Mouse (Mus musculus) neural tube, embryonic 10.5 days (tissue): ENCODE measurements at regions not wholly inside any gene's neighbourhood (a gene's known extent, or its start where the extent isn't known, plus 50 kb on each side); places are given as distances from the start of the nearest gene placed in this dataset.
A peak's percentile ranks its signal among the peaks of the same experiment; 100 is the strongest.

Experiments used
- DNase-seq: peaks from one replicate; pipeline ENCODE4 v3.0.0-alpha.2; 2017; ENCODE audit warnings: low spot score; ENCODE audit errors: extremely low spot score

DNA sequence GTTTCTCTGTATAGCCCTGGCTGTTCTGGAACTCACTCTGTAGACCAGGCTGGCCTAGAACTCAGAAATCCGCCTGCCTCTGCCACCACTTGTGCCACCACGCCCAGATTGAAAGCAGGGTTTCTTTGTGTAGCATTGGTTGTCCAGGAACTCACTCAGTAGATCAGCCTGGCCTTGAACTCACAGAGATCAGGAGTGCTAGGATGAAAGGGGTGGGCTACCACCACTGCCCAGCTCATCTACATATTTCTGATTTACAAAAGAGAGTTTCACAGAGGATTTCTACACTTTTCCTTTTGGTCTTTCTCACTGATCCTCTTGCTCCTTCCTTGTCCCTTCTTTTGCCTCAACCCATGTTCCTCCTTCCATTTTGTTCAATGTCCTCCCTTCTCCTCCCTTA lies 53.1 kb upstream of the Lbx1 start:
- DNase-seq: no peak

DNA sequence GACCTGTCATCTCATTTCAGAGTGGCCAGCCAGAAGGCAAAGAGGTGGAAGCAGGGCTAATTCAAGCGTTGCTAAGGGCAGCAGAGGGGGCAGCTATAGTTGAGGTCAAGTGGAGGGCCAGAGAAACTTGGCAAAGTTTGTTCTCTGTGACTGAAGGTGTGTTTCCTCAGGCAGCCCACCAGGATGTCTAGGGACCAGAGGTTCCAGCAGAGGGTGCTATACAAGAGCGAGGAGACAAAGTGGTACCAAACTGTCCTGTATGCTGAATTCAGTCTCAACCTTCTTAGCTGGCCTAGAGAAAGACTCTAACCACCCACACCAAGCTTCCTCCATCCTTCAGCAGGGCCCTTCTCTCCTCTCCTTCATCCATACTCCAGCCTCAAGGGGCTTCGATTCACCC lies 62.2 kb upstream of the Lbx1 start:
- DNase-seq: no peak

DNA sequence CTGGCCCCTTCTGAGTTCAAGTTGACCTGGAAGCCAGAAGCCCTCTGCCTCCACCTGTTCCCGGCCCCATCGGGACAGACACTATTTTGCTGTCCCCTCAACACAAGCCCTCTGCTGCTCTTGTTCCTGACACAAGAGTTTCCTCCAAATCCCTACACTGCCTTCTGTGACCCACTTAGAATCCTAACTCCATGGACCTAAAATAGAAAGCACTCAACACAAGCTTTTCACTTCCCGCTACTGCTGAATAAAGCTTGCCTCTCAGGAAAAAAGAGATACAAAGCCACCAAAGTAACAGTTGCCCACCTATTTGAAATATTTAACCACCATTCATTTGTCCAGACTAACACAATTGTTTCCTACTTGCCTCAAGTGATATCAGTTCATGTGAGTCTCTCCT lies 63.7 kb upstream of the Lbx1 start:
- DNase-seq: no peak

DNA sequence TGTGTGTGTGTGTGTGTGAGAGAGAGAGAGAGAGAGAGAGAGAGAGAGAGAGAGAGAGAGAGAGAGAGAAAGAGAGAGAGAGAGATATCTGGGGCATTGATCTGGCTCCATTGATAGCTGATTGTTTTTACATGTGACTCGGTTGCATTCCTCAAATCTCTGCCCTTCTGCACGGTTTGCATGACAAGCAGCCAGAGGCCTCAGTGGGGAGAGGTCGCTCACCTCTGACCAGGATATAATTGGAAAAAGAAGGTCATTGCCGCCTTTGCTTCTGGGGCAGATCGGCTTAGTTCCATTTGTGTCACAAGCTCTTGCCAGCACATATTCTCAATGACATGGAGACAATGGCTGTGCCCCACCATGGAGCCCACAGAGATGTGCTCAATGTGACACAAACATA lies 63.8 kb upstream of the Btrc start:
- no peak for DNase-seq

DNA sequence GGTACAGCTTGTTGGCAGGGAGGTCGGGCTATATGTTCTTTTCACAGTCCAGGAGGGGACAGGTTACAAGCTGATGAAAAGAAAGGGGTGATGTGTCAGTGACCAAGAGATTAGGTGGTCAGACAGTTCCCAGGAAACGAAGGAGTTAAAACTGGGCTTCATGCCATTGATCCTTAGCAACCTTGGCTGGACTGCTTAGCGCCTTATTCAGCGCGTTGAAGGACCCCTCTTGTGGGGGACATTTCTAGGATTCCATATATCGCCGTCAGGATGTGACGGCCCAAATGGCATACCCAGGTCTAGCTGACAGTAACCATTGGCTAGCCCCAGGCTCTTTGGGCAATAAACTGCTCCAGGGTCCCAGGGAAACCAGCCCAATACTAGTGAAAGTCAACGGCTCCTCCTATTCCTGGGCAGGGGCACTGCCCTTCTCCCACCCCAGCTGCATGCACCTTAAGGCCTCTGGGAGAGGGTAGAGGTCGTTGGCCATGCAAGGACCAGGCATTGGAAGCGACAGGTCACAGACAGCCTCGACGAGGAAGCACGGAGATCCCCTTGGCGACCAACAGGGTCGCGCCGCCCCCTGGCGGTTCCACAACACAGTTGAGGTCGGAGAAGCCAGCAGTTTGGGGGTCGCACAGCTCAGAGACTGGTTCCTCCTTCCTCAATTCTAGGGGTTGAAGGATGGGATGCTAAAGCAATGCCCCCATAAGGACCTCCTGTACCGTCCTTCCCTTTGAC lies 62.7 kb upstream of the Btrc start:
- DNase-seq: peak; percentile 67

DNA sequence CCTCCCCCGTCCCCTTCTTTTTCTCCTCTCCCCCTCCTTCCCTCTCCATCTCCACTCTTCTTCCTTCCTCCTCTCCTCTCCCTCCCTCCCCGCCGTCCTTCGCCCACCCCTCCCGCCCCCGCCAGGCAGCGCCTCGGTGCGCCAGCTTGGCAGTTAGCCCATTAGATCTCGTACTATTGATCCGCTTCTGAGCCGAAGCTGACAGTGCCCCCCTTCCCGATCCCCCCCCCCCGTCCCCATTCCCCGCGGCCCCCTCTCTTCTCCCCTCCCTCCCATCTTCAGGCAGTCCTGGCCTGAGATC lies 62.2 kb upstream of the Btrc start:
- no peak for DNase-seq

DNA sequence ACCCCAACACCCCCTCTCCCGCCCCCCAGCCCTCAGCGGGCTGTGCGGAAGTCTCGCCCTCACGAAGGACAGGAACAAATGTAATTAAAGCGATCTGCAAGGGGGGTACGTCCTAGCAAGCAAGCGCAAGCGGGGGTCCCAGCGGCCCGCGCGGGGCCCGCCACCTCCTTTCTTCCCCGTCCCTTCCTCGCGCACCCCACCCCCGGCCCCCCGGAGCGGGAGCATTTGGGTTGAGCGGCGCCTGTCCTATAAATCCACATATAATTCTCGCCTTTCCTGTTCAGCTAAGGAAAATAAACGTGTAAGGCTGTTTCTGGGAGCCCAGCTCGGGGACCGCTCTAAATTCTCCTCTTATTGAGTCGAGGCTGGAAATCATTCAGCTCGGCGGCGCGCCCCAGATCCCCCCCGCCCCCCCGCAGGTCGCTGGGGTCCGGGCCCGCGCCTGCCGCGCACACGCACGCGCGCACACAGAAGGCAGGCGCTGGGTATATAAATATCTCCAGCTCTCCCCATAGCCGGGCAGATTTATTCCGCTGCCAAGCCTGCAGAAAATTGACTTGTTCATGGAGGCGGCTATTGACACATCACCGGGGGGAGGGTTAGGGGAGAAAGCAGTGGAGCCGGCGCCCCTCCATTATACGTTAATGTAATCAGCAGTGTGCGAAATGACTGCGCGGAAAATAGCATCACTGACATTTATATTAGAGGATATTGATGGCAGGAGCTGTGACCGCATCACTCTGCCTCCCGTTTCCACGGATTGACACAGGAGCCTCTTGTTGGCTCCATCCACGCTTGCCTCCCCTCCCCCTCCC lies 61.6 kb upstream of the Btrc start:
- DNase-seq: peak; percentile 67

DNA sequence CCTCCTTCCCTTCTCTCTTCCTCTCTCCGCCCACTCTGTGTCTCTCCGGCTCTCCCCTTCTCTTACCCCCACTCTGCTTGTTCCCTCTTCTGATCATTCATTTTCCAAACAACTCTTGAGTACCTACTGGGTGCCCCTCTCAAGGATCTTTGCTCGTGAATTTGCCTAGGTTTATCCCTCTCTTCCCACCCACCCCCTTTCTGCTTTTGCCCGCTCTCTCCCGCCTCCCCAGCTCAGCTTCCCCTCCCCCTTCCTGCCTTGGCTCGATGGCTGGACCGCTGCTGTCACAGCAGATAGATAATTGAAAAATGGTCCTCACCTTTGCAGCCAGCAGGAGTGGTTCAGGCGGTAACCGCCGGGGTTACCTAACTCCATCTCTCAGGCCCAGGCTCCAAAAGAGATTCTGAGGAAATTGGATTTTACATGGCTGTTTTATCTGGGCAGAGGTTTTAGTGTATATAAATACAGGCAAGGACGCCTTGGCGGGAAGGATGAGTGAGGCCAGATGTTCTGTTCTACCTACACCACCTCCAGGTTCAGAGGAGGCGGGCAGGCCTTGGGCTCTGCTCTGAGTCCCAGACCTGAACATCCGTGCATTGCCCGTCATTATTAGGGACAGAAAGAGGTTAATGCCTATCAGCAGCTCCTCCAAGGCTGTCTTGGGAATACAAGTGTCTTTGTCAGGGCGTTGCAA lies 60.8 kb upstream of the Btrc start:
- DNase-seq: peak; percentile 58

DNA sequence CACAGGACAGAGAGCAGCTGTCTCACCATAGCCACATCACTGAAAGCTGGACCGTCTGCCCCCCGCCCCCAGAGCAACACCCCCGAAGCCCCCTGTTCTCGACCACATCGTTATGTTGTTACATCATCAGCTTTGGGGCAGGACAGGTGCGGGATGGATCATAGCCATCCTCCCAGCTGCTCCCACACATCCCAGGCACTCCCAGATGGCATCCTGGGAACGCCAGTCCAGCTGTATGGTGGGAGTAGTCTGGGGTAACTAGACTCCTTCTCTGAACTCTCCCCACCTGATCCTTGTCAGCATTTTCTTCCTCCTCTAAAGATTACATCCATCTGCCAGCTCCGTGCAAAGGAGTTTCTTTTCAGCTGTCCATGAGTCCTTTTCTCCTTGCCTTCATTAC lies 59.0 kb upstream of the Btrc start:
- DNase-seq: peak; percentile 43

DNA sequence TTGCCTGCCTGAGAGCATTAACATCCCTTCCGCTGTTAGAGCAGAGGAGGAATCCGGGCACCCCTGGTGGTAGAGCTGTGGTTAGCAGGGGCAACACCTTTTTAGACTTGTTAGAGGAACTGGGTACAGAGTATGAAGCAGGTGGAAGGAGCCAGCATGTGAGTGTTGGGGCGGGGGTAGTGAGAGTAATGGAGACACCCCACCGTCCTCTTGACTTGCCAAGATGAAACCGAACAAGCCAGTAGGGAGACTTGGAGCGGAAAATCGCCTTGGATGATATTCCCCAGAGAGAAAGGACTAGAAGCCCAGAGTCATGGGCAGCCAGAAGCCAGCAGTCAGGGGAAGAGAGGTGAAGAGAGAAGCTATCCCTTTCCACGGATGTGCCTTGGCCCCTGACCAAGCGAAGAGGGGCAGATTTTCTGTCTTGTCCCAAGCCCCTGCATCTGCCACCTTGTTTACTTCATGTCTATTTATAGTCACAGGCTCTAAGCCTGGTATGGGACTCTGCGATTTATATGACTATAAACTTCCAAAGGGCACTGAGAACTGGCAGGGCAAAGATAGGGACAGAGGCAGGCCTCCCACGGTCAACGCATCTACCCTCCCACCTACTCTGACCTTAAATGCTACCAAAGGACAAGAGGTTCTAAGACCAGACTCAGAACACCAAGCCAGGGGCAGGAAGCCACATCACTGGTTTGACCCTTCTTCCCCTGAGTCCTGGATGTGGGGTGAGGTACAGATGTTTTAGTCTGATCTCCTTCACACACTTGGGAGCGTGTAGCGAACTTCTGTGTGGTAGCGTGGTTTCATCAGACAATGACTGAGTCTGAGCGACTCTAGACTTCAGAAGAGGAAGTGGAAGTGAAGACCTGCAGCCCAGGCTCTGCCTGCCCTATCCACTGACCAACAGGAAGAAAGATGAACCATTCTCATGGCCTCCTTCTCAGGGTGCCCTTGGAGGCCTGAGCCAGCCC lies 55.9 kb upstream of the Btrc start:
- no peak for DNase-seq

DNA sequence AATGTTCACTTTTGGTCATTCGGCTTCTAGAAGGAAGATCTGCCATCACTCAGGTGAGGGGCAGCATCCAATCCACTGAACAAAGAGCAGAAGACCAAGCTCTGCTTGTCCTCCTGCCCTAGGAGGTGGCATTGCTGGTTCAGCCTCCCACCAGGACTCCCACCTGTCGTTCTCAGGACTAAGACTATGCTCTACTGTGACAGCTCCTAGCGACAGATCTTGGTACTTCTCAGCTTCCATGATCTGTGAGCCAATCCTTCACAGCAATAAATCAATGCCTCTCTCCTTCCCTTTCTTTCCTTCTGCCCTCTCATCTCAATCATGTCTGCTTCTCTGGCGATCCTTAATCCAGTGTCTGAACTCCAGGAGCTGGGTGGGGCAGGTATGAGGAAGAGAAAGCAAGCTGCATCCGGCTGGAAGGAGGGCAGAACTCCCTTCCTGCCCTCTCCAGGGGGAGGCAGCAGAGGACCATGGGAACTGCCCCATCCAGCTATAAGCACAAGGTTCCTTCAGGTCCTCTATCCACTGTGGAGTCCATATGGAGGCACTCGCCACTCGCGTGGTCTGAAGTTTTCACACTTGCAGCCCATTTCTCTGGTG lies 54.8 kb upstream of the Btrc start:
- no peak for DNase-seq

DNA sequence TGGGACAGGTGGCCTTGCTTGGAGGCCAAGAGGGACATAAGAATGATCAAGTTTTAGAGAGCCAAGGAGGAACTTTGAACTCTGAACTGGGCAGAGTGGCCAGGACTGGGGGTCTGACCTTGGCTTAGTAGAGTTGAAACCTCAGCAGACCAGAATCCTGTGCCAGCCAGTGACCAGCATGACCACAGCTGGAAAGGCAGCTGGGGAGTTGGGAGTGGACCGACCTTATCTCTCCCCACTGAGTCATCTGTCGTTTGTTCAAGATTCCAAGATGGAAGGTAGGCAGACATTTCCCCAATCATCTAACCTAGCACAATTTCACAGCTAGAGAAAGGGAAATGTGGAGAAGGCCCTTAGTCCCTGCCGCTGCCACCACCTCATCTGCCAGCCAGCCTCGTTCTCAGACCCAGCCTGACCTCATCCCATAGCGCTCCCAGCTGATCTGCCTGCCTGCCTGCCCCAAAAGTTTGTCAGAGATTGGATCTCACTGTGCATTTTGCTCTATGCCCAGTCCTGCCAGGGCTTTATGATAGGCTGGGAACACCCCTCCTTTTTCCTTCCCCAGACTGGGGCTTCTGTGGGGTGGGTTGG lies 53.1 kb upstream of the Btrc start:
- no peak for DNase-seq

DNA sequence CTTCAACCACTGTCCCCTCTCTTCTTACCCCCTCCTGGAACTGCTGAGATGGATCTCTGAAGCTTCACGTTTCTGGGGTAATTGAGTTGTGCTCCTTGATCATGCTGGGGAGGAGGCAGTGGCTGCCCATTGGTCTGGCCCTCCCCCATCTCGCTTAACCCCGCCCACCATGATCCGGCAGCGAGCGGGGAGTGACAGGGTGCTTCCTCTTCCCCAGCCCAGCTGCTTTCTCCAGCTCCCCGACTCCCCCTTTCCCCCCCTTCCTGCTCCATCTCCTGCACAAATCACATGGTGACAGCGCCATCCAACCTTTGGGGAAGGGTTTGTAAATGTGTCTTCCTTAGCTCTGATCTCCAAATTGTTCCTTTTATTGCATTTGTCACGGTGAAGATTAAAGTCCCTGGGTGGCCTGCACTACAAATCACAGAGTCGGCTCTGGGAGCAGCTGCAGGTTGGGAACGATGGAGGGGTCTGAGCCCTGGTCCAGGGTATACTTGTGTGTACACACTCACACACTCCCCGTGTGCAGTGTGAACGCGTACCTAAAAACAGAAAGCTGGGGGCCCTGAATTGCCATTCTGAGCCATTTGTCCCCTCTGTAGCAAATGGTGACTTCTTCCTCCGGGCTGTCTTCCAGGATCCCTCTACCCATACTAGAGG lies 52.5 kb upstream of the Btrc start:
- peak; percentile 61 for DNase-seq

DNA sequence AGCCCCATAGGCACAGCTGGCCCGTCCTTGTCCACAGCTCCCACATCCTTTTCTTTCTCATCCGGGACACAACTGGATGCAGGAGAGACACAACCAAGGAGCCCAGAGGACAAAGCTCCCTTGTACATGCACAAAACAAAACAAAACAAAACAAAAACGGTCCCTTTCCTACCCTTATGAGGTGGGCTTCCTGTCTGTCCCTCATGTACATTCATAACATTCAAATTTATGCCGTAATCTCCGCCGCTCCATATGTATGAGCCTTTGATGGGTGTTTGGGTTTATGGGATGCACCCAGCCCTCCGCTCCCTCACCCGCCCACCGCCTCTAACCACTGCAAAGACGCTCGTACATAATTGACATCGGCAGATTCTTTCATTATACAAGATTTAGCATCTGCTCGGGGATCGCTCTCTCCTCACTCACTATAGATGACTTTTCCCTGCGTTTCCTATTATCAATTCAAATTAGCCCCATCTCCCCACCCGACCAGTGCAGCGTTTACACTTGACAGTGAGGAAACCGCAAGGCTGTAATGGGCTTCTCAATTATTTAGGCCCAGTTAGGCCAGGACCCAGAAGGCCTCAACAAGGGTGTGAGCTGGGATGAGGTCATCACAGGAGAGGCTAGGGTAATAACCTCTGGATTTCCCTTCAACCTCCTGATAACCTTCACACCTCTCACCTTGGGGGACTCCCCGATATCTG lies 51.5 kb upstream of the Btrc start:
- no peak for DNase-seq

DNA sequence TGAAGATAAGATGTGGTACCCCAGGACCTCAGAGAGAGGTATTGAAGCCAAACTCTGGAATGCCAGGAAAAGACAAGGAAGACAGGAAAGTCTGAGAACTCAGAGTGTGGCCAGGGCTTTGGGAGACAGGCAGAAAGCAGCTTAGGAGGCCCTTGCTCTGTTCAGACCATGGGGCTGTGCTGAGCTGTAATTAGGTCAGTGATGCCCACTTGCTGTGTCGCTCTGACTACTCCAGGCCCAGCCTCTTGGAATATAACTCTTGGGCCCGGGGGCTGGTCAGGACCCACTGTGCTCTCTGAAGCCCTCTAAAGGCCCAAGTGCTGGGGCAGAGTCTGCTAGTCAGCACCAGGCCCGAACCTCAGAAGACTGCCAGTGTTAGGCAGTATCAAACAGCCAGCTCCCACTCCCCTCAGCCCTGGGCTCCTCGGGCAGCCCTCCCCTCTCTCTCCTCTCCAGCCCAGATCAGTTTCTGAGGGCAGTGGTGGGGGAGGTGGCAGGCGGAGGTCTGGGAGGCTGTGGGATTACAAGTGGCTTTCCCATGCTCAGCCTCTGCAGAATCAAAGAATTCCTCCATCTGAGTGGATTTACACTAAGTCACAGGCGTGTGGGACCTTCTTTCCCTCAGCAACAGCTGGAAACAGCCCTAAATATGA lies 50.7 kb upstream of the Btrc start:
- DNase-seq: no peak
